Mouse (Mus musculus): Measurements from ENCODE around the gene Chka. TPM values are rescaled to one million over a fixed set of nuclear protein-coding genes. Genes with fewer than 3 reads are reported as not detected.

Gene Chka
- polyA plus RNA-seq, 1 experiment from 2014 or later = 62.8 TPM

DNA sequence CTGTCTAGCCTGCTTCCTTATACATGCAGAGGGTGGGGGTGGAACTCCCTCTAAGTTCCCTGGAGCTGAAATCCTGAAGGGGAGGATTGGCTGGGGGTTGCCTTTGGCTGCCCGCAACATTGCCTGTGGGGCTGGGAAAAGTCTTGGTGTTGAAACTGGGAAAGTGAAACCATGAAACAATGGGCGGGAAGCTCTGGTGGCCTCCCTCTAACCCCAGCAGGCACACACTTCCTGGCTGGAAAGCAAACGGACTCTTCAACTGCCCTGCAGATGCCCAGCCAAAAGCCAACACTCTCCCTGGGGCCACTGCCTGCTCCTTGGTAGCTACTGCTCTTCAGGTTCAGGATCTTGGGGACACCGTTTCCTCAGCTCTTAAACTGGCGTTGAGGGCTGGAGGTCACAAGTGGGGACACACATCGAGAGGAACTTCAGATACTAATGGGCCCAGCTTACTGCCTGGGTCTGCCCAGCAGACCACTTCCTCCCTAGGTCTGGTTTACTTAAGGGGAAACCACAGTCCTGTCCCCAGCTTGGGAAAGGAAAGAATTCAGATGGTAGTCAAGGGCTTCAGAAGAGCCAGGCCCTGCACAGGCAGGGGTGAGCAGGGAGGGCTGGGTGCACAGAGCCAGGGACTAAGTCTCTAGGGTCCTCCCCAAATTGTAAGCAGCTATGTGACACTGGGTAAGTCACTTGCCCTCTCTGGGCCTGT is 53.8 kb downstream of the Chka start:
- H3K4me2 ChIP-seq = peak overlapping the region; percentile 84
- ATAC-seq (ENCODE audit: insufficient number of reproducible peaks, insufficient read depth, low FRiP score, low TSS enrichment, low read depth) = no peak
- H3K9me3 ChIP-seq = no peaks in the 10 kb centered on the region
- peaks cover 55% of the 10 kb centered on the region for H3K36me3 ChIP-seq
- peak overlapping the region; percentile 82 for H3K27ac ChIP-seq
- 19% methylated on average over 6 of the region's 6 CpGs for WGBS
- H3K4me3 ChIP-seq (replicated peaks) = peak overlapping the region; percentile 65
- H3K27me3 ChIP-seq = no peaks in the 10 kb centered on the region
- peak overlapping the region; percentile 50; the same call in 1 of the 2 replicates for H3K9ac ChIP-seq (replicated peaks)
- H3K4me1 ChIP-seq (replicated peaks) = peaks cover 34% of the 10 kb centered on the region

GRCm38 (mm10) chr19:3906326-3906725 is 54.8 kb downstream of the Chka start:
- peaks cover 34% of the 10 kb centered on the region for H3K4me1 ChIP-seq (replicated peaks)
- H3K9ac ChIP-seq (replicated peaks) = peak overlapping the region; percentile 75
- peak overlapping the region; percentile 65 for H3K4me3 ChIP-seq (replicated peaks)
- H3K9me3 ChIP-seq = no peaks in the 10 kb centered on the region
- WGBS = 30% methylated on average over 10 of the region's 10 CpGs
- peak overlapping the region; percentile 84 for H3K4me2 ChIP-seq
- no peaks in the 10 kb centered on the region for H3K27me3 ChIP-seq
- H3K36me3 ChIP-seq = peaks cover 60% of the 10 kb centered on the region
- no peak for ATAC-seq (ENCODE audit: insufficient number of reproducible peaks, insufficient read depth, low FRiP score, low TSS enrichment, low read depth)
- H3K27ac ChIP-seq = peak overlapping the region; percentile 82; the same call in 1 of the 2 replicates

DNA sequence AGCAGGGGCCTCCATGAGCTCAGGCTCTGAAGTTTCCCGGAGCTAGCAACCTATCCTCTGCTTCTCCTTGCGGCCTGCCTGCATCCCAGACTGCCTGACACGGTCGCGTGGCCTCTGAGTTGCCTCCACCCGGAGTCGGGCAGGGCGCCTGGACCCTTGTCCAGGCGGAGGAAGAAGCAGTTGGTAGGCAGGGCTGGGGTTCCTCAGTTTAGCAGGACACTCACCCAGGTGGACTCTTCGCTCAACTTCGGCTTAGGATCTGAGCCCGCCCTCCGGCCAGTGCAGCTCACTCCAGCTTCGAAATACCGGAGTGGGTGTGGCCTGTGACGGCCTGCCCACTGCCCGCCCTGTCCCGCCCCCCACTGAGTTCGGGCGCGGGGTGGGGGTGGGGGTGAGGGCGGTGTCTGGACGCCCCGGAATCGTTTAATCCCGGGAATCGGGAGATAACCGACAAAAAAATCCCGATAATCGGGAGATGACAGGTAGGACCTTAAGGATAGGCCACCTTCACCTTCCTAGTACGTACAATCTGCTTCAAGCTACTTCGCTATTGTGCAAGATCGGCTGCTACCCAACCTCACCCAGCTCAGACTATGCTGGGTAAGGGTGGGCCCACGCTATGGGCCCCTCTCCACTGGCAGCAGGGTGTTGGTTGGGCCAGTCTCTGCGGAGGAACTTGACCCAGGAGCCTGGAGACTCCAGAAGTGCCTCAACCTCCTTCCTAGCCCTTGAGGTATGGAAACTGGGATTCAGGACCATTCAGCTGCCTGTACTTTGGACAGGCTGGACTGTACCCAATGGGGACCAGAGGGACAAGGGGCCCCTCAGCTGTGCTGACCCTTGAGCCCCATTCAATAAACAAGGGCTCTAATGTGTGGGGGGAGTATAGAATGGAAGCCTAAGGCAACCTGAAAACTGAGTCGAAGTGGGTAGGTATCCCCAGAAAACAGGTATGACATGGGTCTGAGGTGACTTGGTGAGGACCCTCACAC is 55.5 kb downstream of the Chka start, which contains the start of gene Tcirg1:
Tcirg1 (minus strand) TSS at position 339 of the 992 bp plus-strand sequence.
- H3K27me3 ChIP-seq = no peaks in the 10 kb centered on the region
- peak within 1 kb of the TSS; percentile 75 for H3K9ac ChIP-seq (replicated peaks)
- H3K4me2 ChIP-seq = peak within 1 kb of the TSS; percentile 84
- H3K36me3 ChIP-seq = peaks cover 54% of the 10 kb centered on the region
- ATAC-seq (ENCODE audit: insufficient number of reproducible peaks, insufficient read depth, low FRiP score, low TSS enrichment, low read depth) = peak; percentile 64
- H3K4me1 ChIP-seq (replicated peaks) = peaks cover 40% of the 10 kb centered on the region
- WGBS = 5% methylated on average over 36 of the region's 36 CpGs
- no peaks in the 10 kb centered on the region for H3K9me3 ChIP-seq
- H3K27ac ChIP-seq = peak within 1 kb of the TSS; percentile 82
- H3K4me3 ChIP-seq (replicated peaks) = peak within 1 kb of the TSS; percentile 65

- H3K9ac ChIP-seq (replicated peaks) = no peak overlapping the region
- no peak overlapping the region for H3K27ac ChIP-seq
- H3K36me3 ChIP-seq = peaks cover 44% of the 10 kb centered on the region
- no peak for ATAC-seq (ENCODE audit: insufficient number of reproducible peaks, insufficient read depth, low FRiP score, low TSS enrichment, low read depth)
- H3K4me3 ChIP-seq (replicated peaks) = peak overlapping the region; percentile 65; the same call in 1 of the 2 replicates
- 77% methylated on average over 8 of the region's 8 CpGs for WGBS
- peaks cover 41% of the 10 kb centered on the region for H3K4me1 ChIP-seq (replicated peaks)
- H3K9me3 ChIP-seq = no peaks in the 10 kb centered on the region
- peak overlapping the region; percentile 84; the same call in 1 of the 2 replicates for H3K4me2 ChIP-seq
- H3K27me3 ChIP-seq = no peaks in the 10 kb centered on the region
These were observed 56.5 kb downstream of the Chka start for GRCm38 (mm10) chr19:3907876-3908660.

- no peak for ATAC-seq (ENCODE audit: insufficient number of reproducible peaks, insufficient read depth, low FRiP score, low TSS enrichment, low read depth)
- H3K4me2 ChIP-seq = no peak overlapping the region
These were observed 58.6 kb downstream of the Chka start for GRCm38 (mm10) chr19:3910206-3910605.

GRCm38 (mm10) chr19:3912337-3913204 is 61.0 kb downstream of the Chka start, which contains the start of gene Ndufs8:
TSS of gene Ndufs8 (minus strand) at chr19:3912774.
- H3K27ac ChIP-seq = peak within 1 kb of the TSS; percentile 77
- peaks cover 21% of the 10 kb centered on the region for H3K4me1 ChIP-seq (replicated peaks)
- H3K4me2 ChIP-seq = peak within 1 kb of the TSS; percentile 69
- H3K9me3 ChIP-seq = no peaks in the 10 kb centered on the region
- WGBS = under 1% methylated on average over 43 of the region's 43 CpGs
- peak; percentile 97 for ATAC-seq (ENCODE audit: insufficient number of reproducible peaks, insufficient read depth, low FRiP score, low TSS enrichment, low read depth)
- H3K4me3 ChIP-seq (replicated peaks) = peak within 1 kb of the TSS; percentile 62
- peaks cover 37% of the 10 kb centered on the region for H3K36me3 ChIP-seq
- H3K27me3 ChIP-seq = no peaks in the 10 kb centered on the region
- peak within 1 kb of the TSS; percentile 67 for H3K9ac ChIP-seq (replicated peaks)

More at GRCm38 (mm10) chr19:3910206-3910605, 58.6 kb downstream of the Chka start:
- Histone ChIP-seq H3K4me1 (replicated peaks) (peaks cover 40% of the 10 kb centered on the region), H3K36me3 (peaks cover 37% of the 10 kb centered on the region), H3K27ac (no peak overlapping the region), H3K9me3 (no peaks in the 10 kb centered on the region), H3K4me3 (replicated peaks) (no peak overlapping the region), H3K27me3 (no peaks in the 10 kb centered on the region), H3K9ac (replicated peaks) (no peak overlapping the region)
- 87% methylated on average over 5 of the region's 5 CpGs for WGBS

DNA sequence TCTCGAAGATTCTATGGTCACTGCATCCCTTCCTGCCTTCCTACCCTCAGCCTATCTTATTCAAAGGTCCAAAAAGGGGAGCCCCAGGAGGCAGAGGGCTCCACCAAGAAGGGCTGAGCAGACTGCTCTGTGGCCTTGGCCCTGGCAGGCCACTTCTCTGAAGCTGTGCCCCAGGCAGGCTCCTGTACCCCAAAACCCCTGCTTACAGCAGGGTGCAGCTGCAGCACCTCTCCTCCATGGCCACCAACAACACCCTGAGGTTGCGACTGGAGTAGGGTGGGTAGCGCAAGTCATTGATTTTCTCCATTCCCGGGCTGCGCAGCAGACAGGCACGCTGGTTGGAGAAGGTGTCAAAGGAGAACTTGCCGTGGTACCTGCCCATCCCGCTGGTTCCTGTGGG is 62.1 kb downstream of the Chka start:
- 86% methylated on average over 8 of the region's 8 CpGs for WGBS
- no peaks in the 10 kb centered on the region for H3K27me3 ChIP-seq
- peaks cover 16% of the 10 kb centered on the region for H3K4me1 ChIP-seq (replicated peaks)
- H3K27ac ChIP-seq = no peak overlapping the region
- H3K36me3 ChIP-seq = peaks cover 28% of the 10 kb centered on the region
- no peaks in the 10 kb centered on the region for H3K9me3 ChIP-seq
- peak overlapping the region; percentile 59; the same call in 1 of the 2 replicates for H3K9ac ChIP-seq (replicated peaks)
- ATAC-seq (ENCODE audit: insufficient number of reproducible peaks, insufficient read depth, low FRiP score, low TSS enrichment, low read depth) = no peak
- peak overlapping the region; percentile 60 for H3K4me2 ChIP-seq
- H3K4me3 ChIP-seq (replicated peaks) = peak overlapping the region; percentile 62

DNA sequence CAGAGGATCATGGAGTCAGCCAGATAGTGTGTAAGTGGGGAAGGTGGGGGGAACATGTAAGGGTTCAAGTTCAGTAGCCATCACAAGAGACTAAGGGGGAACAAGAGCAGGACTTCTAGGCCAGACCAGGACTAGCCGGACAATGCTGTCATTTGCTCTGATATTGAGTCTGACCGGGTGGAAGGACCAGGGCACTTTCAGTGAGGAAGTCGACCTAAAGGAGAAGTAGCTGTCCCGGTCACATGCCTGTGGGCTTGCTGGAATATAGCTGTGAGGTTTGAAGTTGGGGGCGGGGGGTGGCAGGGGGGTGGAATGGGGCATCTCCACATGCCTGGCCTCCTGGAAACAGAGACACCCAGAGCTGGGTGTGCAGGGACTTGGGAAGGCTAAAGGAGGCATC is 63.0 kb downstream of the Chka start:
- WGBS = 91% methylated on average over 5 of the region's 5 CpGs
- H3K4me1 ChIP-seq (replicated peaks) = peaks cover 16% of the 10 kb centered on the region
- no peak overlapping the region for H3K4me2 ChIP-seq
- H3K27me3 ChIP-seq = no peaks in the 10 kb centered on the region
- no peak overlapping the region for H3K4me3 ChIP-seq (replicated peaks)
- no peaks in the 10 kb centered on the region for H3K9me3 ChIP-seq
- no peak overlapping the region for H3K27ac ChIP-seq
- ATAC-seq (ENCODE audit: insufficient number of reproducible peaks, insufficient read depth, low FRiP score, low TSS enrichment, low read depth) = no peak
- H3K9ac ChIP-seq (replicated peaks) = no peak overlapping the region
- H3K36me3 ChIP-seq = peaks cover 19% of the 10 kb centered on the region

DNA sequence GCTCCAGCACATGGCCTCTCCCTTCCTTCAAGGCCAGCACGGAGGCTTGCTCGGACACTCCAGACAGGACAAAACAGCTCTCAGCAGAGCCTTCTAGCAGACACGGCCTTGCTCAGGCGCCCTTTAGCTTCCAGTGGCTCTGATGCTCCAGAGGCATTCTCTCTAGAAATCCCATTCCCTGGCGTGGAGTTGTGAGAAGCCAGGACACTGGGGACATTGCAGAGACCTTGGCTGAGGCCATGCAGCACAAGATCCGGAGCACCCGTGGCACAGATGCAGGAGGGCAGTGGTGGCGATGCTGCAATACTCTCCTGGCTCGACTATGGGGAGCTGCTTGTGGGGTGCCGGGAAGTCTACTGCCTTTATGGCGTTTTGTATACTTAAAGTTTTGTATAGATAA is 65.2 kb downstream of the Chka start:
- no peak overlapping the region for H3K4me3 ChIP-seq (replicated peaks)
- no peak overlapping the region for H3K27ac ChIP-seq
- no peak overlapping the region for H3K9ac ChIP-seq (replicated peaks)
- 81% methylated on average over 11 of the region's 11 CpGs for WGBS
- H3K27me3 ChIP-seq = no peaks in the 10 kb centered on the region
- no peak overlapping the region for H3K4me2 ChIP-seq
- peaks cover 14% of the 10 kb centered on the region for H3K4me1 ChIP-seq (replicated peaks)
- no peak for ATAC-seq (ENCODE audit: insufficient number of reproducible peaks, insufficient read depth, low FRiP score, low TSS enrichment, low read depth)
- H3K36me3 ChIP-seq = no peaks in the 10 kb centered on the region
- H3K9me3 ChIP-seq = no peaks in the 10 kb centered on the region

- Histone ChIP-seq H3K36me3 (no peaks in the 10 kb centered on the region), H3K4me2 (no peak overlapping the region), H3K9me3 (no peaks in the 10 kb centered on the region), H3K27me3 (no peaks in the 10 kb centered on the region), H3K27ac (no peak overlapping the region), H3K4me1 (replicated peaks) (no peaks in the 10 kb centered on the region; the same call in 1 of the 2 replicates), H3K4me3 (replicated peaks) (no peak overlapping the region), H3K9ac (replicated peaks) (no peak overlapping the region)
- no peak for ATAC-seq (ENCODE audit: insufficient number of reproducible peaks, insufficient read depth, low FRiP score, low TSS enrichment, low read depth)
These were observed 68.4 kb downstream of the Chka start for GRCm38 (mm10) chr19:3919928-3920327.
